Mouse (Mus musculus) testis, adult 2 months (tissue): ENCODE measurements at regions not wholly inside any gene's neighbourhood (a gene's known extent, or its start where the extent isn't known, plus 50 kb on each side); places are given as distances from the start of the nearest gene placed in this dataset.

ENCODE experiments used
- CTCF ChIP-seq: fragments of 200-500 bp; IDR thresholded peaks from 2 replicates; pipeline ENCODE4 v1.5.1; 2012; ENCODE audit warnings: low read depth, mild to moderate bottlenecking, inconsistent platforms, low read length, moderate library complexity; ENCODE audit not compliant: control insufficient read depth, insufficient read depth, insufficient replicate concordance
- POLR2A ChIP-seq: fragments of 200-500 bp; IDR thresholded peaks from 2 replicates; pipeline ENCODE4 v1.6.1; 2012; ENCODE audit warnings: low read depth, mild to moderate bottlenecking, inconsistent platforms, low read length, moderate library complexity; ENCODE audit not compliant: control insufficient read depth

- no peak for TF ChIP-seq CTCF
- TF ChIP-seq POLR2A, result no peak
Measured at GRCm38 (mm10) chr9:47108096-47108495, 109.6 kb downstream of the Gm4791 start.
